Mouse (Mus musculus) heart, embryonic 13.5 days (tissue): Measurements from ENCODE around the gene Gpn1. TPM values are rescaled to one million over a fixed set of nuclear protein-coding genes. Genes with fewer than 3 reads are reported as not detected.
"Not testable (repeated sequence)": the region's sequence is repeated elsewhere in the genome, so short reads cannot be mapped to it uniquely, and the experiment has no call there.

ENCODE experiments used
- ATAC-seq: fragments of 200-750 bp; cut with Nextera tagmentation; 2 replicates; pipeline ENCODE4 v1.8.0; 2017; ENCODE audit warnings: moderate TSS enrichment; ENCODE audit not compliant: insufficient number of reproducible peaks, low FRiP score, low TSS enrichment; ENCODE audit errors: extremely low read depth
- H3K27ac ChIP-seq: fragments of 300-500 bp; sonication (generic); replicated peaks from 2 replicates; pipeline ENCODE4 v1.5.1; 2015; ENCODE audit warnings: moderate library complexity, mild to moderate bottlenecking, inconsistent platforms
- H3K27me3 ChIP-seq: fragments of 300-500 bp; sonication (generic); replicated peaks from 2 replicates; pipeline ENCODE4 v1.6.1; 2015; ENCODE audit warnings: mild to moderate bottlenecking, inconsistent platforms
- H3K36me3 ChIP-seq: fragments of 300-500 bp; sonication (generic); 2 replicates; pipeline ENCODE4 v1.6.1; 2015; ENCODE audit warnings: mild to moderate bottlenecking, inconsistent platforms
- H3K4me1 ChIP-seq: fragments of 300-500 bp; sonication (generic); 2 replicates; pipeline ENCODE4 v1.6.1; 2015; ENCODE audit warnings: inconsistent platforms
- H3K4me2 ChIP-seq: fragments of 300-500 bp; sonication (generic); 2 replicates; pipeline ENCODE4 v1.6.1; 2015; ENCODE audit warnings: inconsistent platforms, mild to moderate bottlenecking, moderate library complexity
- H3K4me3 ChIP-seq: fragments of 300-500 bp; sonication (generic); 2 replicates; pipeline ENCODE4 v1.5.1; 2015; ENCODE audit warnings: moderate library complexity, mild to moderate bottlenecking, inconsistent platforms
- H3K9ac ChIP-seq: fragments of 300-500 bp; sonication (generic); 2 replicates; pipeline ENCODE4 v1.6.1; 2015; ENCODE audit warnings: inconsistent platforms, mild to moderate bottlenecking, moderate library complexity
- H3K9me3 ChIP-seq: fragments of 300-500 bp; sonication (generic); 2 replicates; pipeline ENCODE4 v1.6.1; 2016; ENCODE audit warnings: inconsistent platforms
- WGBS: fragments of 180-500 bp; shearing (Covaris S2); methylation state at CpG from one replicate; pipeline ENCODE4 v1.1.7; 2015; ENCODE audit warnings: mixed read lengths; 5-methylcytosine and 5-hydroxymethylcytosine counted together
- polyA plus RNA-seq: library from polyadenylated mRNA; unstranded; fragments of >200 nt; fragmentation: Nextera tagmentation; extraction: Ambion mirVana; gene quantifications from 2 replicates; pipeline ENCODE4 v1.2.1, GENCODE M21; 2015

The Gpn1 gene
- polyA plus RNA-seq, 1 experiment from 2014 or later = 46.7 TPM

- Histone ChIP-seq H3K9me3 (no peaks in the 10 kb centered on the region), H3K4me3 (no peak overlapping the region), H3K9ac (no peak overlapping the region), H3K27me3 (peaks cover 3% of the 10 kb centered on the region; the same call in 1 of the 2 replicates), H3K36me3 (0 out of 2 replicates have a peak, but pooled peaks cover 3% of the 10 kb centered on the region), H3K4me1 (peaks cover 3% of the 10 kb centered on the region; the same call in 1 of the 2 replicates), H3K27ac (no peak overlapping the region), H3K4me2 (no peak overlapping the region)
- no peak for ATAC-seq
- 61% methylated on average over 7 of the region's 7 CpGs for WGBS
Measured at GRCm38 (mm10) chr5:31489116-31489769, 5.3 kb upstream of the Gpn1 start.

GRCm38 (mm10) chr5:31492031-31492430, 2.5 kb upstream of the Gpn1 start:
- 37% methylated on average over 1 of the region's 1 CpGs for WGBS
- Histone ChIP-seq H3K27ac (no peak overlapping the region), H3K36me3 (peaks cover 8% of the 10 kb centered on the region), H3K9ac (no peak overlapping the region), H3K4me1 (peaks cover 14% of the 10 kb centered on the region), H3K4me2 (no peak overlapping the region), H3K27me3 (peaks cover 3% of the 10 kb centered on the region; the same call in 1 of the 2 replicates), H3K4me3 (no peak overlapping the region), H3K9me3 (no peaks in the 10 kb centered on the region)
- no peak for ATAC-seq

- WGBS = 87% methylated on average over 10 of the region's 10 CpGs
Measured at GRCm38 (mm10) chr5:31504843-31505242, 10.3 kb downstream of the Gpn1 start.

GRCm38 (mm10) chr5:31512481-31512880, 17.9 kb downstream of the Gpn1 start:
- no peak overlapping the region for H3K4me3 ChIP-seq
- no peaks in the 10 kb centered on the region for H3K4me1 ChIP-seq
- no peak overlapping the region for H3K27ac ChIP-seq
- no peaks in the 10 kb centered on the region for H3K9me3 ChIP-seq
- H3K9ac ChIP-seq = no peak overlapping the region
- WGBS = 80% methylated on average over 1 of the region's 1 CpGs
- H3K4me2 ChIP-seq = no peak overlapping the region
- H3K36me3 ChIP-seq = peaks cover 97% of the 10 kb centered on the region
- ATAC-seq = no peak
- no peaks in the 10 kb centered on the region for H3K27me3 ChIP-seq

More at GRCm38 (mm10) chr5:31504843-31505242, 10.3 kb downstream of the Gpn1 start:
- H3K9ac ChIP-seq = no peak overlapping the region
- peaks cover 13% of the 10 kb centered on the region for H3K4me1 ChIP-seq
- H3K4me3 ChIP-seq = no peak overlapping the region
- no peaks in the 10 kb centered on the region for H3K27me3 ChIP-seq
- H3K27ac ChIP-seq = no peak overlapping the region
- peaks cover 94% of the 10 kb centered on the region for H3K36me3 ChIP-seq
- no peak for ATAC-seq
- no peak overlapping the region for H3K4me2 ChIP-seq
- no peaks in the 10 kb centered on the region for H3K9me3 ChIP-seq

GRCm38 (mm10) chr5:31520556-31520955, 26.0 kb downstream of the Gpn1 start:
- 87% methylated on average over 6 of the region's 6 CpGs for WGBS
- Histone ChIP-seq H3K4me1 (peaks cover 2% of the 10 kb centered on the region), H3K27ac (no peak overlapping the region), H3K4me3 (no peak overlapping the region), H3K36me3 (peaks cover 75% of the 10 kb centered on the region), H3K27me3 (no peaks in the 10 kb centered on the region), H3K9me3 (no peaks in the 10 kb centered on the region), H3K9ac (no peak overlapping the region), H3K4me2 (no peak overlapping the region)
- ATAC-seq = no peak

GRCm38 (mm10) chr5:31526354-31527116, 32.0 kb downstream of the Gpn1 start, which contains the start of gene Slc4a1ap:
Gene Slc4a1ap, plus strand, starts transcription at chr5:31526995.
- H3K4me3 ChIP-seq = peak within 1 kb of the TSS; percentile 94
- ATAC-seq = no peak
- no peaks in the 10 kb centered on the region for H3K27me3 ChIP-seq
- peak within 1 kb of the TSS; percentile 94 for H3K9ac ChIP-seq
- WGBS = under 1% methylated on average over 28 of the region's 28 CpGs
- H3K9me3 ChIP-seq = no peaks in the 10 kb centered on the region
- H3K4me2 ChIP-seq = peak within 1 kb of the TSS; percentile 100
- H3K36me3 ChIP-seq = peaks cover 47% of the 10 kb centered on the region
- peaks cover 23% of the 10 kb centered on the region for H3K4me1 ChIP-seq
- peak within 1 kb of the TSS; percentile 84 for H3K27ac ChIP-seq

- Histone ChIP-seq H3K9ac (peak overlapping the region; percentile 94), H3K36me3 (peaks cover 48% of the 10 kb centered on the region), H3K4me3 (peak overlapping the region; percentile 94), H3K4me2 (peak overlapping the region; percentile 100), H3K4me1 (peaks cover 23% of the 10 kb centered on the region), H3K9me3 (no peaks in the 10 kb centered on the region), H3K27me3 (no peaks in the 10 kb centered on the region), H3K27ac (peak overlapping the region; percentile 84)
- no peak for ATAC-seq
- WGBS = 2% methylated on average over 40 of the region's 40 CpGs
Measured at GRCm38 (mm10) chr5:31527117-31527680, 32.7 kb downstream of the Gpn1 start.

- Histone ChIP-seq H3K4me3 (peak within 1 kb of the TSS; percentile 94), H3K4me1 (peaks cover 23% of the 10 kb centered on the region), H3K36me3 (peaks cover 48% of the 10 kb centered on the region), H3K4me2 (peak within 1 kb of the TSS; percentile 100), H3K27ac (peak within 1 kb of the TSS; percentile 84), H3K9ac (peak within 1 kb of the TSS; percentile 94)
- not testable (repeated sequence) for H3K27me3 ChIP-seq, H3K9me3 ChIP-seq, ATAC-seq
- WGBS = 73% methylated on average over 11 of the region's 11 CpGs
Measured at GRCm38 (mm10) chr5:31527707-31528106, 33.2 kb downstream of the Gpn1 start, which contains the start of gene Supt7l. Gene Supt7l, minus strand, starts transcription at chr5:31527807.

GRCm38 (mm10) chr5:31528560-31528959, 34.0 kb downstream of the Gpn1 start:
- Histone ChIP-seq H3K9me3 (no peaks in the 10 kb centered on the region), H3K4me1 (peaks cover 23% of the 10 kb centered on the region), H3K27ac (no peak overlapping the region), H3K27me3 (no peaks in the 10 kb centered on the region), H3K4me3 (no peak overlapping the region), H3K36me3 (peaks cover 52% of the 10 kb centered on the region), H3K9ac (no peak overlapping the region), H3K4me2 (peak overlapping the region; percentile 100)
- ATAC-seq = no peak
- WGBS = 52% methylated on average over 2 of the region's 2 CpGs

- no peak overlapping the region for H3K9ac ChIP-seq
- H3K4me2 ChIP-seq = no peak overlapping the region
- ATAC-seq = no peak
- no peaks in the 10 kb centered on the region for H3K4me1 ChIP-seq
- WGBS = 85% methylated on average over 2 of the region's 2 CpGs
- no peak overlapping the region for H3K4me3 ChIP-seq
- H3K27me3 ChIP-seq = no peaks in the 10 kb centered on the region
- no peak overlapping the region for H3K27ac ChIP-seq
- peaks cover 92% of the 10 kb centered on the region for H3K36me3 ChIP-seq
- H3K9me3 ChIP-seq = no peaks in the 10 kb centered on the region
Measured at GRCm38 (mm10) chr5:31535228-31535627, 40.7 kb downstream of the Gpn1 start.

GRCm38 (mm10) chr5:31559401-31559800, 64.9 kb downstream of the Gpn1 start:
- no peak overlapping the region for H3K9ac ChIP-seq
- peaks cover 22% of the 10 kb centered on the region for H3K4me1 ChIP-seq
- no peak overlapping the region for H3K27ac ChIP-seq
- H3K9me3 ChIP-seq = no peaks in the 10 kb centered on the region
- H3K27me3 ChIP-seq = no peaks in the 10 kb centered on the region
- no peak for ATAC-seq
- H3K4me3 ChIP-seq = no peak overlapping the region
- no peak overlapping the region for H3K4me2 ChIP-seq
- WGBS = 62% methylated on average over 1 of the region's 1 CpGs
- peaks cover 40% of the 10 kb centered on the region for H3K36me3 ChIP-seq
